Mouse (Mus musculus): ENCODE data around the gene Cdc6. TPM values are rescaled to one million over a fixed set of nuclear protein-coding genes. Genes with fewer than 3 reads are reported as not detected.
A peak's percentile ranks its signal among the peaks of the same experiment; 100 is the strongest.
"Not testable (repeated sequence)": the region's sequence is repeated elsewhere in the genome, so short reads cannot be mapped to it uniquely, and the experiment has no call there.

The Cdc6 gene
- polyA plus RNA-seq, 1 experiment from 2014 or later = 39.1 TPM

DNA sequence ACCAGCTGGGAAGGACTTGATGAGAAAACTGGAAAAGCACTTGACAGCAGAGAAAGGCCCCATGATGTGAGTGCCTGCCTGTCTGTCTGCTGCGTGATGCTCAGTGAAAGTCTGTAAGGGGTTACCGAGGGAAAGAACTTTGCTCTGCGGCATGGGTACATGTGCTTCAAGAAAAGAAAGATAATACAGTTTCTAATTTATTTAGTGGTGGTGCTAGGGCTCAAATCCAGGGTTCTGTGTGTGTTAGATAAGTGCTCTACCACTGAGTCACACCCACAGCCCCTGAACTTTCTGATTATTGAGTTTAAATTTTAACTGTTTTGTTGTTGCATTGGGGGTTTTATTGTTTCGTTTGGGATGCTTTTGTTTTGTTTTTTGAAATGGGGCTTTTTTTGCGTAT lies 3.9 kb downstream of the Cdc6 start:
- Histone ChIP-seq H3K4me1 (peaks cover 28% of the 10 kb centered on the region), H3K4me2 (no peak overlapping the region), H3K9me3 (replicated peaks) (no peaks in the 10 kb centered on the region), H3K4me3 (replicated peaks) (no peak overlapping the region), H3K9ac (no peak overlapping the region), H3K36me3 (peaks cover 65% of the 10 kb centered on the region), H3K27me3 (no peaks in the 10 kb centered on the region), H3K27ac (no peak overlapping the region)
- no peak for ATAC-seq (replicated peaks; ENCODE audit: low FRiP score)
- WGBS = 83% methylated on average over 5 of the region's 5 CpGs

DNA sequence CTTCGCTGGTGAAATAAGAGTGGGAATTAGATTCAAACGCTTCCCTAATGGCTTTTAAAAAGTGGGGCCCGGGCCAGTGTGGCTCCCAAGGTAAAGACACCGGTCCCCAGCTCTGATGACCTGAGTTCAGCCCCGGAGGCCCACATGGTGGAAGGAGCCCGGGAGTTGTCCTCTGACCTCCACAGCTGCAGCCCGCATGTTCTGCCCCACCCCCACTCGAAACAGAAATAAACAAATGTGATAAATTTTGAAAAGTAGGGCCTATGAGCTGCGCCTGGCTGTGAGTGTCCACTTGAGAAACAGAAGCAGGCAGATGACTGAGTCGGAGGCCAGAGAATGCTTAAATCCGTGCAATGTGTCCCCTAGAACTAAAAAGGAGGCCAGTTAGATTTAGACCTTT lies 6.6 kb downstream of the Cdc6 start:
- ATAC-seq (replicated peaks; ENCODE audit: low FRiP score) = no peak
- Histone ChIP-seq H3K9me3 (replicated peaks) (no peaks in the 10 kb centered on the region), H3K36me3 (peaks cover 89% of the 10 kb centered on the region), H3K4me1 (peaks cover 17% of the 10 kb centered on the region), H3K4me3 (replicated peaks) (no peak overlapping the region), H3K4me2 (no peak overlapping the region), H3K9ac (no peak overlapping the region), H3K27me3 (no peaks in the 10 kb centered on the region), H3K27ac (no peak overlapping the region)
- WGBS = 66% methylated on average over 11 of the region's 11 CpGs

DNA sequence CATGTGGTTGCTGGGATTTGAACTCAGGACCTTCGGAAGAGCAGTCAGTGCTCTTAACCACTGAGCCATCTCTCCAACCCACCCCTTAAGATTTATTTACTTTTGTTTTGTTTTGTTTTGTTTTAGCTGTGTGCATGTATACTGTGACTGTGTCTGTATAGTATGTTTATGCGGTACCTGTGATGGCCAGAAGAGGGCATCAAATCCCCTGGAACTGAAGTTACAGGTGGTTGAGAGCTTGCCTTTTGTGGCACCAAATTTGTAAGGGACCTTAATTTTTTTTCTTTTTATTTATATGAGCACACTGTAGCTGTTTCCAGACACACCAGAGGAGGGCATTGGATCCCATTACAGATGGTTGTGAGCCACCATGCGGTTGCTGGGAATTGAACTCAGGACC lies 8.8 kb downstream of the Cdc6 start:
- not testable (repeated sequence) for H3K27ac ChIP-seq; H3K4me1 ChIP-seq; H3K27me3 ChIP-seq; H3K4me3 ChIP-seq (replicated peaks); H3K9ac ChIP-seq; H3K9me3 ChIP-seq (replicated peaks); ATAC-seq (replicated peaks; ENCODE audit: low FRiP score); H3K4me2 ChIP-seq
- H3K36me3 ChIP-seq = peaks cover 92% of the 10 kb centered on the region
- 91% methylated on average over 3 of the region's 3 CpGs for WGBS

DNA sequence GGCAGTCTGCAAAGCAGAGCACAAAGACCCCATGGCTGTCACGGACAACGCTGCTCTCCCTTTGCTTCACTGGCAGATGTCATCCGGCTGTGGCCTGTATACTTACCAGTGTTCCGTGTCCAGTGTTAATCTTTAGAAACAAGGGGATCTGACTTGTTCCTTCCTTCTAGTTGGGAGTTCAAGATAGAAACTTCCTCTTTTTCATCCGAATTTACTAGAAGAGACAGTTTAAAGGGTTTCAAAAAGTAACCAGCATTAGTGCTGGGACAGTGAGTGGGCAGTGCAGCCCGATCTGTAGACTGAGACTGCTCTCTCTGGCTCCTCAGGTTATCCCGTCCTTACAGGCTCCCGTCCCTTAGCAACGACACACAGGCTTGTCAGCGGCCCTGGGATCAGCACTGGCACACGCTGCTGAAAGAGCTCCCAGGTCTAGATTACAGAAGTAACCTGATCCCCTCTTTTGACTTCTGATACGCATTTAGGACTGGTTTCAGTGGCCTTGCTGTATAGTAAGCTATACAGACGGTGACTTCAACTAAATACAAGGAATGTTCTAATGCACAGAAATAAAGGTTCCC lies 9.9 kb downstream of the Cdc6 start:
- WGBS = 63% methylated on average over 13 of the region's 13 CpGs
- no peaks in the 10 kb centered on the region for H3K9me3 ChIP-seq (replicated peaks)
- no peak overlapping the region for H3K4me3 ChIP-seq (replicated peaks)
- H3K27ac ChIP-seq = no peak overlapping the region; the same call in 1 of the 2 replicates
- H3K4me1 ChIP-seq = peaks cover 17% of the 10 kb centered on the region
- no peaks in the 10 kb centered on the region for H3K27me3 ChIP-seq
- no peak overlapping the region for H3K9ac ChIP-seq
- no peak for ATAC-seq (replicated peaks; ENCODE audit: low FRiP score)
- no peak overlapping the region for H3K4me2 ChIP-seq
- H3K36me3 ChIP-seq = peaks cover 87% of the 10 kb centered on the region

DNA sequence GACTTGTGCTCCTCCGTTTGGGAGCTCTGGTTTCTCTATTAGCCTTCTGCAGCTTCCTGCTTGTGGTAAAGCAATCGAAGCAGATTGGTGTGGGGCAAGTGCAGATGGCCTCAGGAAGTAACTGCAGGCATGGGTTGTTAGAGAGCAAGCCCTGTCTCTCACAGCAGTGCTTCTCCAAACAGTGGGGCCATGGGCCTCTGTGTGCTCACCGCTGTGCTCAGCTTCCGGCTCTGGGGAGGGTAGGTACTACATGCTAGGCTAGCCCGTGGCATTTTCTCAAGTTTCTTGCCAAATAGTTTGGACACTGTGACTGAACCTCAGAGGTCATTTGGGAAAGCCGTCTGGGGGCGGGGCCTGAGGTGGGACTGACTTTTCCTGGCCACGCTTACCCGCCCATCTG lies 10.6 kb downstream of the Cdc6 start:
- Histone ChIP-seq H3K27me3 (no peaks in the 10 kb centered on the region), H3K9ac (no peak overlapping the region), H3K4me1 (peaks cover 24% of the 10 kb centered on the region), H3K27ac (no peak overlapping the region; the same call in 1 of the 2 replicates), H3K4me2 (no peak overlapping the region), H3K4me3 (replicated peaks) (no peak overlapping the region), H3K9me3 (replicated peaks) (no peaks in the 10 kb centered on the region), H3K36me3 (peaks cover 81% of the 10 kb centered on the region)
- WGBS = 57% methylated on average over 9 of the region's 9 CpGs
- ATAC-seq (replicated peaks; ENCODE audit: low FRiP score) = no peak; the same call in 1 of the 2 replicates

DNA sequence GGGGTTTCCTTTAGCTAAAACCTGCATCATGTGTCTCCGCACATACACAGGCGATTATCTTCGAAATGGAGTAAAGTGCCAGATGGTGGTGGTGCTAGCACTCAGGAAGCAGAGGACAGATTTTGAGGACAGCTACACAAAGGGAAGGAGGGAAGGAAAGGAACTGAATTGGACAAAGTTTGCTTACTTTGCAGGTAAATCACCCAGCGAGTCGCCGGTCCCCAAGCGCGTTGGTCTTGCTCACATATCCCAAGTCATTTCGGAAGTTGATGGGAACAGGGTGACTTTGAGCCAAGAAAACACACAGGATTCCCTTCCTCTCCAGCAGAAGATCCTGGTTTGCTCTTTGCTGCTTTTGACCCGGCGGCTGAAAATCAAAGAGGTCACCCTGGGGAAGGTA lies 11.4 kb downstream of the Cdc6 start:
- no peaks in the 10 kb centered on the region for H3K9me3 ChIP-seq (replicated peaks)
- peaks cover 74% of the 10 kb centered on the region for H3K36me3 ChIP-seq
- no peak for ATAC-seq (replicated peaks; ENCODE audit: low FRiP score)
- no peak overlapping the region for H3K9ac ChIP-seq
- H3K4me1 ChIP-seq = peaks cover 31% of the 10 kb centered on the region
- no peak overlapping the region for H3K4me2 ChIP-seq
- H3K27me3 ChIP-seq = no peaks in the 10 kb centered on the region
- no peak overlapping the region for H3K27ac ChIP-seq
- 96% methylated on average over 11 of the region's 11 CpGs for WGBS
- H3K4me3 ChIP-seq (replicated peaks) = no peak overlapping the region

DNA sequence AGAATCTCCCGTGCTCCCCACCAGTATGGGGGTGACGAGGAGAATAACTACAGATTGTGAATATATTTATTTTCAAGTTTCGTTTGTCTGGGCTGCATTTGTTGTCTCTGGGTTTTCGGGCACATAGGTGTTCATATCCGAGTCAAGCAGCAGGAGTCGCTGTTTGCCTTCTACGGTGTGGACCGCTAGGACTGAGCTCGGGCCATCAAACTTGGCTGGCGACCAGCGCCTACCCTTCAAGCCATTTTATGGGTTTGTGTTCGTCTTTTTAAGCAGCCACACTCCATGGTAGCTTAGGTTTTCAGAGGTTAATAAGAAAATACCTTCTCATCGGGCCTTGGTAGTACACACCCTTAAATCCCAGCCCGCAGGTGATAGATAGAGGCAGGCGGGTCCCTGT lies 14.2 kb downstream of the Cdc6 start:
- H3K27ac ChIP-seq = peak overlapping the region; percentile 89

DNA sequence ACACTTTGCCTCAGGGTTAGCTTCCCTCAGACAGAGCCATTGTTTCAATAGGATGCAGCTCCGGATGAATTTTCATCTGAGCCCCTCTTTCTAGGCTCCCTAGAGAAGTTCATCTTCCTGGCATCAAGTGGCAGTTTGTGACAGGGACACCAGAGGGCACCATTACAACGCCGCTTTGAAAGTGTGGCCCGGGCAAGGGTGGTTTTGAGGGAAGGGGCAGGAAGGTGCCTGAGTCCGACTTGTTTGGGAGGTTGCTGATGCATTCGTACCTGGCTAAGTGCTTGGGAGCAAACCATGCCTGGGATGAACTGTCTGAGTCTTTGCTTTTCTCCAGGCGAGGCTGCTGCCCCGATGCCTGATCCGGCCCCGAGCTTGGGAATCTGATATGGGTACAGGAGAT lies 14.7 kb downstream of the Cdc6 start:
- not testable (repeated sequence) for ATAC-seq (replicated peaks; ENCODE audit: low FRiP score); H3K27me3 ChIP-seq; H3K4me3 ChIP-seq (replicated peaks); H3K9ac ChIP-seq; H3K9me3 ChIP-seq (replicated peaks)
- H3K4me2 ChIP-seq = peak overlapping the region; percentile 27; the same call in 1 of the 2 replicates
- H3K4me1 ChIP-seq = peaks cover 64% of the 10 kb centered on the region
- H3K36me3 ChIP-seq = peaks cover 42% of the 10 kb centered on the region
- peak overlapping the region; percentile 89 for H3K27ac ChIP-seq
- WGBS = 27% methylated on average over 10 of the region's 10 CpGs

More for the DNA sequence above, 14.2 kb downstream of the Cdc6 start:
- not testable (repeated sequence) for H3K9ac ChIP-seq; H3K9me3 ChIP-seq (replicated peaks); H3K4me3 ChIP-seq (replicated peaks); H3K27me3 ChIP-seq; H3K4me2 ChIP-seq; ATAC-seq (replicated peaks; ENCODE audit: low FRiP score)
- 50% methylated on average over 15 of the region's 15 CpGs for WGBS
- Histone ChIP-seq H3K4me1 (peaks cover 59% of the 10 kb centered on the region), H3K36me3 (peaks cover 47% of the 10 kb centered on the region)

DNA sequence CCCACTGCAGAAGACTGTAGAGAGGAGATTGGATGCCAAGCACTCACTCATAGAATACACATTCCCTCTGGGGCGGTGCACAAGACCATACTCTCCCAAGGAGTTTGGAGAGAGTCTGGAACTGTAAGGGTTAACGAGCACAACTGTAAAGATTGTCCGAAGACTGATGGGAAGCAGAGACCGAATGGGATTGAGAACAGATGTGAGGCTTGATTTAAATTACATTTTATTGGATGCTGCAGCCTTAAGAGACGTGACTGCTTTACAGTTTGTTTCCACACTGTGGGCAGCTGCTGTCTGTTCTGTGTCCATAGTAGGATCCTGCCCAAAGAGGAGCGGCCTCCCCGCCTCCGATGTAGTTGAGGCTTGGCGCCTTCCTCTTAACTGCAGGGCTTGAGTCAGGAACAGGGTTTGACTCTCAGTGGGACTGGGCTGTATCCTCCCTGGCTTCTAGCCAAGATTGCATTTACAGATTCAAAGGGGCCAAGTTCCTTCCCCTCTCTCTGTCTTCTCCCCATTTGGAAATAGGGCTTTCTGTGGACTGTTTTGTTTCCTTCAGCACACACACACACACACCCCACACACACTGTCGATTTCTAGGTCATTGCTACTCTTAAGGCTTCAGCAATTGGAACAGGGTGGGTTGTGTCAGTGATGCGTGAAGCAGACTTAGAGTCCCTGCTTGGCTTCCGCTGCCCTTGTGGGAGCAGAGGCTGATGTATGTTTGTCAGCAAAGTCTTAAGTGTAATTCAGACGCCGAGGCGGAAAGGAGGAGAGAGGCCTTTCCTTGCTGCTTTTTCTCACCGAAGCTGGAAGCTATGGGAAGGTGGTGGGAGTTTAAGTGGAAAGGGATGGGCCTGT lies 15.5 kb downstream of the Cdc6 start:
- ATAC-seq (replicated peaks; ENCODE audit: low FRiP score) = peak; percentile 59
- H3K27ac ChIP-seq = peak overlapping the region; percentile 89
- not testable (repeated sequence) for H3K9me3 ChIP-seq (replicated peaks); H3K4me3 ChIP-seq (replicated peaks); H3K9ac ChIP-seq; H3K27me3 ChIP-seq
- peaks cover 36% of the 10 kb centered on the region for H3K36me3 ChIP-seq
- 26% methylated on average over 16 of the region's 16 CpGs for WGBS
- 0 out of 2 replicates have a peak overlapping the region, but pooled peaks have one; percentile 27 for H3K4me2 ChIP-seq
- peaks cover 68% of the 10 kb centered on the region for H3K4me1 ChIP-seq

DNA sequence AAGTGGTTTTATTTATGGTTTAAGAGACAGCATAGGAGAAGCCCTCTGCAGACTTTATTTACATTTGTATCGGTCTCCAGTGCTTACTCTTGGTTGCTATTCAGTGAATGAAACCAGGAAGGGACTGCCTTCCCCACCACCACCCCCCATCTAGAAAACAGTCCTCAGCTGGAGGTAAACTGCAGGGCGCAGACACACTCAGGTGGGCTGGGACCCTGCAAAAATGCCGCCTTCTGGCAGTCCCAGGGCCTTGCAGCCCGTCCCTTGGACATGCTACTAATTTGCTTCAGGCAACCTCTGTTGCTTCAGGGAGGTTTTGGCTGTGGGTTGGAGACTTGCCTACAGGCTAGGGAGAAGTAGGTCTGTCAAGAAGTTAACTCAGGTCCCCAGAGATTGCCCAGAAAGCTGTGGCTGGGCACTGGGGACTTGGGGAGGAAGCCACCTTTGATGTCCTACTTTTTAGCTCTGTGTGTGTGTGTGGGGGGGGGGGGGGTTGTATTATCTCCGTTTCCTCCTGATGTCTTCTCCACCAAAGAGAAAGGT lies 17.1 kb downstream of the Cdc6 start:
- Histone ChIP-seq H3K4me3 (replicated peaks) (no peak overlapping the region), H3K36me3 (peaks cover 19% of the 10 kb centered on the region), H3K27ac (peak overlapping the region; percentile 89), H3K9me3 (replicated peaks) (no peaks in the 10 kb centered on the region), H3K27me3 (no peaks in the 10 kb centered on the region), H3K4me1 (peaks cover 80% of the 10 kb centered on the region), H3K4me2 (0 out of 2 replicates have a peak overlapping the region, but pooled peaks have one; percentile 27), H3K9ac (no peak overlapping the region)
- ATAC-seq (replicated peaks; ENCODE audit: low FRiP score) = no peak
- WGBS = 54% methylated on average over 5 of the region's 5 CpGs

DNA sequence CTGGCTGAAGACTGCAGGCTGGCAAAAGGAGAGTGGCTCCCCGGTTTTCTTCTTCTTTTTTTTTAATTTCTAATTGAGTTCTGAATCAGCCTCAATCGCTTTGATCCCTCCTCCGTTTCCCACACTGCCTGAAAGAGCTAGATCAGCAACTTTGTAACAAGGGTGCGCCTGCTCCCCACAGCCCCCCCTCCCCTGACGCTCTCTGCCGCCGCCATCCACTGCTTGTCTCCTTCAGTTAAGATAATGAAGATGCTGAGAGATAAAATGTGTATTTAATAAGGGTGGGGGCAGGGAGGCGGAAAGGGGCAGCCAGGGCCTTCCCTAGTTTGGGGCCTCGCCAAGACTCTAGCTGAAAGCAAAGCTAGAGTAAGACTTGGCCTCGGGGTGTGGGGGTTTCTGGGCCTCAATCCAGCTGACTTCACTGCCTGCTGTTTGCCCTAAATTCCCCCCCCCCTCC lies 17.7 kb downstream of the Cdc6 start:
- Histone ChIP-seq H3K4me1 (peaks cover 86% of the 10 kb centered on the region), H3K4me3 (replicated peaks) (no peak overlapping the region), H3K9ac (peak overlapping the region; percentile 14; the same call in 1 of the 2 replicates), H3K27ac (peak overlapping the region; percentile 89), H3K4me2 (peak overlapping the region; percentile 27), H3K27me3 (no peaks in the 10 kb centered on the region), H3K9me3 (replicated peaks) (no peaks in the 10 kb centered on the region), H3K36me3 (peaks cover 15% of the 10 kb centered on the region)
- WGBS = 12% methylated on average over 10 of the region's 10 CpGs
- no peak for ATAC-seq (replicated peaks; ENCODE audit: low FRiP score)

DNA sequence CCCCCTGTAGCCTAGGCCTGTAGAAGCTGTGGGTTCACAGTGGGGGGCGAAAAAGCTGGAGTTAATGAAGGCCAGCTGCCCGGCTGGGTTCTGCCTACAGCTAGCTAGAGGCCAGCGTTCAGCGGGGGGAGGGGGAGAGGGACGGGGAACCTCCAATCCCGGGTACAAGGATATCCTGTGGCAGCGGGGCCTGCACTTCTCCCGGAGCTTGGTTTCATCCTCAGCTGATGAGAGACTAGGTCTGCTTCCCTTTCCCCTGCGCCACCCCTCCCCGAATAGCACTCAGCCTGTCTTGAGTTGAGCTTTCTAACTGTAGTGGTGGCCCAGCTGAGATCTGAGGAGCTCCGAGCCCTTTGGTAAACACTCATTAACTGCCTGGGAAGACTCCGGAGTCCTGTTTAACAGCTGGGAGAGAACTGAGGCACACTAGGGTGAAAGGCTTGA lies 18.3 kb downstream of the Cdc6 start:
- H3K4me3 ChIP-seq (replicated peaks) = no peak overlapping the region
- WGBS = 5% methylated on average over 12 of the region's 12 CpGs
- H3K4me2 ChIP-seq = peak overlapping the region; percentile 27
- peaks cover 92% of the 10 kb centered on the region for H3K4me1 ChIP-seq
- no peaks in the 10 kb centered on the region for H3K27me3 ChIP-seq
- H3K9ac ChIP-seq = peak overlapping the region; percentile 14; the same call in 1 of the 2 replicates
- H3K9me3 ChIP-seq (replicated peaks) = no peaks in the 10 kb centered on the region
- H3K36me3 ChIP-seq = peaks cover 10% of the 10 kb centered on the region
- ATAC-seq (replicated peaks; ENCODE audit: low FRiP score) = 0 out of 2 replicates have a peak, but pooled peaks have one; percentile 6
- peak overlapping the region; percentile 89 for H3K27ac ChIP-seq
